Mouse (Mus musculus): ENCODE results near the gene Polr2j.

Polr2j gene

GRCm38 (mm10) chr5:136115891-136116783 lies at the start of gene Polr2j:
Polr2j (plus strand) TSS chr5:136116631.
- peak; percentile 95 to 96 for DNase-seq (ENCODE audit: low spot score in 2 of 2)

- no peak for DNase-seq (ENCODE audit: low spot score in 2 of 2)
Measured at GRCm38 (mm10) chr5:136069411-136069810, 47.0 kb upstream of the Polr2j start.

GRCm38 (mm10) chr5:136073051-136073450 lies 43.4 kb upstream of the Polr2j start:
- no peak for DNase-seq (ENCODE audit: low spot score in 2 of 2)

GRCm38 (mm10) chr5:136073526-136073925 lies 42.9 kb upstream of the Polr2j start:
- no peak for DNase-seq (ENCODE audit: low spot score in 2 of 2)

GRCm38 (mm10) chr5:136075076-136075475 lies 41.4 kb upstream of the Polr2j start:
- no peak for DNase-seq (ENCODE audit: low spot score in 2 of 2)

- DNase-seq (ENCODE audit: low spot score in 2 of 2): no peak
Measured at GRCm38 (mm10) chr5:136076284-136076683, 40.1 kb upstream of the Polr2j start.

- no peak for DNase-seq (ENCODE audit: low spot score in 2 of 2)
Measured at GRCm38 (mm10) chr5:136077001-136077550, 39.4 kb upstream of the Polr2j start.

- no peak for DNase-seq (ENCODE audit: low spot score in 2 of 2)
Measured at GRCm38 (mm10) chr5:136078136-136078535, 38.3 kb upstream of the Polr2j start.

GRCm38 (mm10) chr5:136082345-136082744 lies 34.1 kb upstream of the Polr2j start:
- no peak for DNase-seq (ENCODE audit: low spot score in 2 of 2)

- DNase-seq (ENCODE audit: low spot score in 2 of 2): peak; percentile 93 to 96
Measured at GRCm38 (mm10) chr5:136083669-136084107, 32.7 kb upstream of the Polr2j start, which contains the start of gene Rasa4. Rasa4 (plus strand) TSS chr5:136083916.

- DNase-seq (ENCODE audit: low spot score in 2 of 2): no peak
Measured at GRCm38 (mm10) chr5:136084144-136084881, 32.1 kb upstream of the Polr2j start.

- DNase-seq (ENCODE audit: low spot score in 2 of 2): peak; percentile 35 to 43
Measured at GRCm38 (mm10) chr5:136084891-136085651, 31.4 kb upstream of the Polr2j start.

GRCm38 (mm10) chr5:136086290-136086689 lies 30.1 kb upstream of the Polr2j start:
- no peak for DNase-seq (ENCODE audit: low spot score in 2 of 2)

GRCm38 (mm10) chr5:136088821-136089575 lies 27.4 kb upstream of the Polr2j start:
- DNase-seq (ENCODE audit: low spot score in 2 of 2): no peak

- DNase-seq (ENCODE audit: low spot score in 2 of 2): no peak
Measured at GRCm38 (mm10) chr5:136091927-136092326, 24.5 kb upstream of the Polr2j start.

GRCm38 (mm10) chr5:136094249-136095010 lies 22.0 kb upstream of the Polr2j start:
- no peak for DNase-seq (ENCODE audit: low spot score in 2 of 2)

GRCm38 (mm10) chr5:136095089-136095488 lies 21.3 kb upstream of the Polr2j start:
- no peak for DNase-seq (ENCODE audit: low spot score in 2 of 2)

GRCm38 (mm10) chr5:136098536-136098935 lies 17.9 kb upstream of the Polr2j start:
- no peak for DNase-seq (ENCODE audit: low spot score in 2 of 2)

GRCm38 (mm10) chr5:136102099-136102820 lies 14.2 kb upstream of the Polr2j start:
- DNase-seq (ENCODE audit: low spot score in 2 of 2): peak; percentile 58 to 63

All from spleen, postnatal 36 days (tissue).